1 mouse cellular context compared by ENCODE assay signal in genomic region chr6:37870245-37871136, GRCm38 (mm10).
A peak's percentile ranks its signal among the peaks of the same experiment; 100 is the strongest.
TF ChIP-seq lines count a peak whose summit lies in the region.

Gene Trim24, plus strand, starts transcription at chr6:37870811.

TF ChIP-seq in CH12.LX, 34 proteins besides CTCF, POLR2A, EP300 and RAD21 (continued from another document):
- peak; percentile 26; the same call in 1 of the 2 replicates for TF ChIP-seq MXI1 (IDR thresholded peaks at IDR 0.05; ENCODE audit: low read depth, low read length)
